Mouse (Mus musculus) olfactory bulb, adult 2 months (tissue): Measurements from ENCODE around the gene Rhou. TPM values are rescaled to one million over a fixed set of nuclear protein-coding genes. Genes with fewer than 3 reads are reported as not detected.
"Not testable (repeated sequence)": the region's sequence is repeated elsewhere in the genome, so short reads cannot be mapped to it uniquely, and the experiment has no call there.

Source experiments
- H3K27ac ChIP-seq: fragments of 200-500 bp; 2 replicates; pipeline ENCODE4 v1.5.1; 2012; ENCODE audit warnings: low read depth, low read length; ENCODE audit not compliant: insufficient read depth
- H3K4me1 ChIP-seq: fragments of 200-500 bp; 2 replicates; pipeline ENCODE4 v1.6.1; 2012; ENCODE audit warnings: low read length; ENCODE audit not compliant: control insufficient read depth, insufficient read depth
- H3K4me3 ChIP-seq: fragments of 200-500 bp; 2 replicates; pipeline ENCODE4 v1.5.1; 2012; ENCODE audit warnings: mild to moderate bottlenecking, low read depth, low read length, moderate library complexity; ENCODE audit not compliant: insufficient read depth
- CTCF ChIP-seq: fragments of 200-500 bp; IDR thresholded peaks from 2 replicates; pipeline ENCODE4 v1.5.1; 2012; ENCODE audit warnings: low read depth, mild to moderate bottlenecking, low read length, moderate library complexity; ENCODE audit not compliant: insufficient read depth
- POLR2A ChIP-seq: fragments of 200-500 bp; IDR thresholded peaks from 2 replicates; pipeline ENCODE4 v1.6.1; 2012; ENCODE audit warnings: mild to moderate bottlenecking, low read depth, low read length, moderate library complexity; ENCODE audit not compliant: insufficient read depth
- WGBS: fragments of 180-500 bp; shearing (Covaris S2); methylation state at CpG from one replicate; pipeline ENCODE4 v1.1.7; 2018; 5-methylcytosine and 5-hydroxymethylcytosine counted together
- polyA plus RNA-seq: library from polyadenylated mRNA; stranded (reverse); fragments of >200 nt; gene quantifications from 2 replicates; pipeline ENCODE4 v1.2.4, GENCODE M21; 2012; ENCODE audit warnings: low replicate concordance; ENCODE audit not compliant: missing spikeins, insufficient read depth, insufficient read length

Gene Rhou
- polyA plus RNA-seq, result not detected in 2 replicates

- Histone ChIP-seq H3K27ac (peak within 1 kb of the TSS; percentile 72; the same call in 1 of the 2 replicates), H3K4me1 (peaks cover 7% of the 10 kb centered on the region), H3K4me3 (peak within 1 kb of the TSS; percentile 74)
- TF ChIP-seq CTCF, result peak; percentile 26; the same call in 1 of the 2 replicates
- peak; percentile 36; the same call in 1 of the 2 replicates for TF ChIP-seq POLR2A
- WGBS, result 5% methylated on average over 58 of the region's 58 CpGs
These were observed at the start of gene Rhou for GRCm38 (mm10) chr8:123653308-123653993. Gene Rhou (plus strand): TSS chr8:123653929.

- WGBS, result 71% methylated on average over 4 of the region's 5 CpGs
- H3K4me3 ChIP-seq, H3K27ac ChIP-seq, H3K4me1 ChIP-seq: not testable (repeated sequence)
These were observed 41.1 kb upstream of the Rhou start for GRCm38 (mm10) chr8:123612652-123613051.

DNA sequence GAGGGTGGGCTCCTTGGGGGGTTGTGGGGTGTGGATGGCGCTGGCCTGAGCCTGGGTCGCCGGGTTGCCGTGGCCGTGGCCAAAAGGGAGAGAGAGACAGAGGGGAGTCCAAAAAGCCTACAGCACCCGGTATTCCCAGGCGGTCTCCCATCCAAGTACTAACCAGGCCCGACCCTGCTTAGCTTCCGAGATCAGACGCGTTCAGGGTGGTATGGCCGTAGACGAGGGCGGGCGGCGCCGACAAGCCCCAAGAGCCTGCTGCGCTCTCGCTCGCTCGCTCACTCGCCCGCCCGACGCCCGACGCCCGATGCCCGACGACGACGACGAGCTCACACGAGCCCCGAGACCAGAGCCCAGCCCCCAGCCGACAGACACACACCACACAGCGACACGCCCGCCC lies 30.2 kb upstream of the Rhou start:
- not testable (repeated sequence) for H3K4me1 ChIP-seq, H3K27ac ChIP-seq, H3K4me3 ChIP-seq
- no CpG with 5 or more reads among the region's 39 CpGs for WGBS

- WGBS, result 72% methylated on average over 5 of the region's 5 CpGs
- H3K4me1 ChIP-seq, result peaks cover 3% of the 10 kb centered on the region
- TF ChIP-seq POLR2A, result no peak
- no peak for TF ChIP-seq CTCF
These were observed 29.5 kb upstream of the Rhou start for GRCm38 (mm10) chr8:123624274-123624673.

DNA sequence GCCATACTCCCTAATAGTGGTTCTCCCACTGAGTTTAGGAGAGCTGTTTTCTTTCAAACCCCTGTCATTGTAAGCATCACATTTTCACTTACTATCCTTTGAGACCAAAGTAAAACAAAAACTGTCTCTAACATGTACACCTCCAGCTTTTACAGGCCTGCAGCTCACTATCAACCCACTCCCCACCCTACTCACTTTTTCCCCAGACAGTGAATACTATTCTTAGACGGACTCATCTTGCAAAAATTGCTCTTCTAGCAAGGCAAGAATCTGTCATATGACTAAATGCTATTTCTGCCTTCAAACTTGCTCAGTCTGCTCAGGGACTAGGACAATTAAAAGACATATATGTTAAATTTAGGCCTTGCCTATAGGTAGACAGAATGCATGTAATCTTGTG lies 29.0 kb upstream of the Rhou start:
- no peak overlapping the region for H3K4me3 ChIP-seq

More at GRCm38 (mm10) chr8:123624274-123624673, 29.5 kb upstream of the Rhou start:
- Histone ChIP-seq H3K4me3 (no peak overlapping the region), H3K27ac (no peak overlapping the region)

DNA sequence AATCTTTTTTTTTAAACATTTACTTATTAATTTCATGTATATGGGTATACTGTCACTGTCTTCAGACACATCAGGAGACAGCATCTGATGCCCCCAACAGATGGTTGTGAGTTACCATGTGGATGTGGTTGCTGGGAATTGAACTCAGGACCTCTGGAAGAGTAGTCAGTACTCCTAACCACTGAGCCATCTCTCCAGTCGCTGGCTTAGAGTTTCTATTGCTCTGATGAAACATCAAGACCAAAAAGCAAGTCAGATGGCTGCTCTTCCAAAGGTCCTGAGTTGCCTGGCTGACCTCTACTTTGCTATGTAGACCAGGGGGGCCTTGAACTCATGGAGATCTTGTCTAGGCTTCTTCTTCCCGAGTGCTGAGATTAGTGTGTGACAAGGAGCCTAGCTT lies 28.0 kb upstream of the Rhou start:
- no peak for TF ChIP-seq CTCF
- no peak for TF ChIP-seq POLR2A
- no peak overlapping the region for H3K4me3 ChIP-seq
- no peak overlapping the region for H3K27ac ChIP-seq
- WGBS, result 44% methylated on average over 2 of the region's 2 CpGs
- H3K4me1 ChIP-seq, result peaks cover 5% of the 10 kb centered on the region

More for the DNA sequence above, 29.0 kb upstream of the Rhou start:
- no peak for TF ChIP-seq CTCF
- TF ChIP-seq POLR2A, result no peak
- peaks cover 4% of the 10 kb centered on the region for H3K4me1 ChIP-seq
- WGBS, result 50% methylated on average over 1 of the region's 1 CpGs
- H3K27ac ChIP-seq, result no peak overlapping the region

DNA sequence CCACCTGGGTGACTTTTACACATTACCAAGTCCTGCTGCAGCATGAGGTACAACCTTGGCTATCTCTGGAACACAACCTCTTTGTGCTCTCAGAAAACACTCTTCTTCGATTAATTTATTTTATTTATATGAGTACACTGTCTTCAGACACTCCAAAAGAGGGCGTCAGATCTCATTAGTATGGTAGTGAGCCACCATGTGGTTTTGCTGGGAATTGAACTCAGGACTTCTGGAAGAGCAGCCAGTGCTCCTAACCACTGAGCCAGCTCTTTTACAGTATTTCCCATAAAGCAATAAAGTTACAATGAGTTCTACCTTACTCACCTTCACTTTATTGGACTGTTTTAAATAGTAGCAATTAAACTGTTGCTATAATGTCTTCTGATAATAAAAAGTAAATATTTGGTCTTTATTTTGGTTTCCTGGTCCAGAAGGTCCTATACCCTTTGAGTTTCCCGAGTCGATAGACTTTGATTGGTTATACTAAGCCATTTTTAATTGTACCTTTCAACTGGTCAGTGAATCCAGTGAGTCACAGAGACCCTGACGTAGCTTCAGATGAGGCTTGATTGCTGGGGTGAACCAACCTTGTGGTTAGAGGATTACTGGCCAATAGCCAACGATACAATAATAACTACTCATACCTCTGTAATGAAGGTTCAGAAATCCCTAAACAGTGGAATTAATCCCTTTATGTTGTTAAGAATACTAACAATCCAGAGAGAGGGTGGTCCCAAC lies 26.1 kb upstream of the Rhou start:
- H3K4me1 ChIP-seq, result peaks cover 8% of the 10 kb centered on the region
- no peak overlapping the region for H3K27ac ChIP-seq
- no peak overlapping the region for H3K4me3 ChIP-seq
- 58% methylated on average over 6 of the region's 6 CpGs for WGBS
- TF ChIP-seq POLR2A (no peak), CTCF (no peak)

GRCm38 (mm10) chr8:123628253-123628967 lies 25.3 kb upstream of the Rhou start:
- no peak overlapping the region for H3K27ac ChIP-seq

More at GRCm38 (mm10) chr8:123628253-123628967, 25.3 kb upstream of the Rhou start:
- under 1% methylated on average over 8 of the region's 8 CpGs for WGBS
- Histone ChIP-seq H3K4me1 (peaks cover 10% of the 10 kb centered on the region), H3K4me3 (peak overlapping the region; percentile 19)
- TF ChIP-seq POLR2A (no peak), CTCF (peak; percentile 46; the same call in 1 of the 2 replicates)
